Mouse (Mus musculus) lung, postnatal 14 days (tissue): ENCODE results near the gene Gm40193.
A peak's percentile ranks its signal among the peaks of the same experiment; 100 is the strongest.
"Not testable (repeated sequence)": the region's sequence is repeated elsewhere in the genome, so short reads cannot be mapped to it uniquely, and the experiment has no call there.

Experiments
- DNase-seq: peaks from one replicate; pipeline ENCODE4 v3.0.0; 2021

Gene Gm40193

GRCm38 (mm10) chr11:70539877-70540587, 7.3 kb upstream of the Gm40193 start, which contains the start of gene Pld2:
TSS of gene Pld2 (plus strand) at chr11:70540064.
- peak; percentile 93 for DNase-seq

GRCm38 (mm10) chr11:70539423-70539822, 6.7 kb upstream of the Gm40193 start:
- DNase-seq, result no peak

- not testable (repeated sequence) for DNase-seq
Measured at GRCm38 (mm10) chr11:70531065-70531464, 1.7 kb downstream of the Gm40193 start.

DNA sequence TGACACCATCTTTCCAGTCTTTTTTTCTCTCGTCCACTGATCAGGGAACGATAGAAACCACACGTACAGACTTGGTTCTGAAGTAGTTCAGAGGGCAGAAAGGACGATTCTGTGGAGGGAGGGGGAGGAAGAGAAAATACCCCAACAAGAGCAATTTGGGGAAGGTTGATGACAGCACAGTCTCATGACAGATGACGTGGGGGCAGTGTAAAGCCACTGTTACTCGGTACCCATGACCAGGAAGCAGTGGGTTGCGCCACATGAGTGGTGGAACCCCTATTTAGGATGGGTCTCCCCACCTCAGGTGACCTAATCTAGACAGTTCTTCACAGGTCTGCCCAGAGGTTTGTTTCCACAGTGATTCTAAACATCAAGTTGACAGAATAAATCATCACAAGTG, 4.1 kb downstream of the Gm40193 start:
- DNase-seq, result no peak

GRCm38 (mm10) chr11:70526211-70526610, 6.5 kb downstream of the Gm40193 start:
- no peak for DNase-seq

DNA sequence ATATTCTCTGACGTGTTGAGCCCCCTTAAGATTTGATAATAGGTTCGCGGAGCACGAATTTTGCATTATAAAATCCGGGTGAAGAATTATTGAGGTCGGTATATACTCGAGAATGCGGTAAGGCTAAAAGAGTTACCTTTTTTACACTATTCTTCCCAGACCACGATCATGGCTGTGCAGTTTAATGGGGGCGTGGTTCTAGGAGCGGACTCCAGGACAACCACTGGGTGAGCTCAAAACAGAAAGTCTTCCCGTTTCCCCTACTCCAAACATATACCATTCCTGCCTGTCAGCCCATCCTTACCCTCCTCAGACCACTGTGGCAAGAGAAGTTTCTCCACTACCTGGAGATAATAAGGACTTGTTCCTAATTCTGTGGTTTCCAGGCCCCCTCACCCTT, 7.0 kb downstream of the Gm40193 start:
- DNase-seq, result no peak

DNA sequence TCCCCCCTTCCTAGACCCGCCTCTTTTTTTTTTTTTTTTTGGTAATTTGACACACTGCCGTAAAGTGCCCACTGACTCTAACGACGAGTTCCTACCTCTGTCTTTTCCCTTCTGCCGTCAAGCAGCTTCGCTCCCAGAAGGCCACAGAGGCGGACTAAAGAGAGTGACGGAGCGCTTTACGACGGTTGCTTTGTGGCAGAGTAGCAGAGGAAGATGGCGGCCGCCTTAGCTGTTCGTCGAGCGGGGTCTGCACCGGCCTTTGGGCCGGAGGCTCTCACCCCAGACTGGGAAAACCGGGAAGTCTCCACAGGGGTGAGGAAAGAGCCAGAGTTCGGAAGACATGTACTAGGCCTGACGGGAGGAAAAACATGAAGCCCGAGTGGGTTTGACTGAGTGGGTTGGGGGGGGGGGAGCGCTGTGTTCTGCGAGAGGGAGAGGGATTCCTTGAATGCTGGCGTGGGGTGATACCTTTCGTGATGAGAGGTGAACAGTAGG, 7.5 kb downstream of the Gm40193 start, which contains the start of gene Psmb6:
Psmb6 (plus strand) TSS at position 184 of the 495 bp plus-strand sequence.
- peak; percentile 89 for DNase-seq

DNA sequence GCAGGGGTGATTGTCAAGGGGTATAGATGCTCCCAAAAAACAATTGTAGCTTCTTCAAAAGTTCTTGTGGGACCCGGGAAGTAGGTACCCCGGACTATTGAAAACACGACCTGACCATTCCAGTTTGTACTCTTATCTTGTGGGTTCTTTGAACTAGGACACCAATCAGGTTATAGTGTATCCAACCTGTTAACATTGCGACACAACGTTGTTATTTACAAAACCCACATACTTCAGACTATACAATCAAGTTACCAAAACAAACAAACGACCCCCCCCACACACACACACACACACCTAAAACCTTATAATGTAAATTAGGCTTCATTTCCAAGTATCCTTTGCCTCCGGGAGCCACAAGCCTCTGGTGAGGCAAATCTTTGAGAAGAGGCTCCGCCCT, 8.0 kb downstream of the Gm40193 start:
- DNase-seq, result no peak

GRCm38 (mm10) chr11:70523306-70523989, 9.3 kb downstream of the Gm40193 start:
- DNase-seq, result not testable (repeated sequence)

DNA sequence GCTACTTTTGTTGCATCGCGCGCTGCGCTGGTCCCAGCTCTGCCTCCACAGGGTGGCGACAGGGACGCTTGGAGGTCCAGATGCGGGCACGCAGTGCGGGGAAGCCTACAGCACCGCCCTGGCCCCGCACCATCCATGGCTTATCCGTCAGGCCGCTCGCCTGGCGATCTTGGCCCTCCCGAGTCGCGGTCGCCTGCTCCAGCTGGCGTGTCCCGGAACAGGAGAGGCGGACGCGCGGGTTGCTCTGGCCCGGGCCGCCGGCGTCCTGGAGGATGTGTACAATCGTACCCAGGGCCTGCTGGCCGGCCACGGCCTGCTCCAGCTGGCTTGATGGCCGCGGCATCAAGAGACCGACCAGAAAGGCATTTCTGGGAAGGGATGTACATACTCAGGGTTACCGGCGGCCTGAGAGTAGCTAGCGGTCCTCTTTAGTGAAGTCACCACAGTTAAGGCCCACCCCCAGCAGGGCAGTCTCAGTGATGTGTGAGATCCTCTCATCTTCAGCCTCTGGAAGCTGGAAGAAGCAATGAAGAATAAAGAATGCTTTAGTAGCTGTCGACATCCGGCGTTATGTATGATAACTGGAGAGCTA, 12.5 kb downstream of the Gm40193 start:
- peak; percentile 31 for DNase-seq

- DNase-seq, result no peak
Measured at GRCm38 (mm10) chr11:70518923-70519322, 13.8 kb downstream of the Gm40193 start, which contains the start of gene Gltpd2. TSS of gene Gltpd2 (plus strand) at chr11:70519196.

DNA sequence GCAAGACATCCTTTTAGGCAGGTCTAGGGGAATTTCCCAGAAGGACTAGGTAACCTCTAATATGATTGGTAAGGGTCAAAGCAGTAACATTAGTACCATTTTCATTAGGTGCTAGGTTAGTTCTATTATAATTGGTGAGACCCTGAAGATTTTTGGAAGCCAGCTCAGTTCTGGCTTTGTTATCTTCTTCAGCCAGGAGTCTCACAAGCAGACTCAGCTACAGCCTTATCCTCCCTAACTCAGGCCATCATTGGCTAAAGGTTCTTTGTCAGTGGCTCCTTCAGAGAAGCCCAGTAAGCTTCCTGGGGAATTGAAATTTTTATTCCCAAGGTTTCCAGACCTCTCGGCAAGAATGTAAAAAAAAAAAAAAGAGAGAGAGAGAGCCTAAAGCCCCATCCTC, 14.3 kb downstream of the Gm40193 start:
- DNase-seq, result no peak

DNA sequence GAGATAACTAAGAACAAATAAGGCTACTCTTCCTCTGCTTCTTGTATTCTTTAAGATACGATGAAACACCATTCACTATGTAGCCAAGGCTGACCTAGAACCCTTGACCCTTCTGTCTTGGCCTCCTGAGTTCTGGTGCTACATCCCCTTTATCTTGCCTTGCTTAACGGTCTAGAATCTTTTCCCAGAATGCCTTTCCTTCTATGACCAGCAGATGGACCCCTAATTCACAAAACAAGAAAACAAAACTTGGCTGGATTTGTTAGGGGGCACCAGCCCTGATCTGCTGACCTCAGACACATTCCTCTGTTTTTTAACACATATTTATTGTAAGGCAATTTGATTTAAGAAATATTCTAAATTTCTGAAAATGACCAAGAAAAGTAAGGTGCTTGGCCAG, 16.4 kb downstream of the Gm40193 start:
- DNase-seq, result peak; percentile 37

DNA sequence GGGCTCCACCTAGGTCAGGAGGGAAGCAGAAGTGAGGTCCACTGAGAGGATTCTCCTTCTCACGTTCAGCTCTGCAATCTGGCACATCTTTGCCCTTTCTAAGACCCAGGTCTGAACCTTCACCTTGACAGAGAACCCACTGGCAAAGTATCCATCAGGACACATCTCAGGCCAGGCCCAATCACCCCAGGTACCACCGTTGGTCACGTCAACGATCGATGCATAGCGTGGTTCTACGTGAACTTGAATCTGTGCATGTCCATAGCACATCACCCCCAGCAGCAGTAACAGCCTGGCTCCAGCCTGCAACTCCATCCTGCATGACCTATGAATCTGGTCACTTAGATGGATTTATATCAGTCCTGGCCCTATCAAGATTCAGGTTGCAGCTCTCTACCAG, 18.5 kb downstream of the Gm40193 start, which contains the start of gene Vmo1:
Vmo1 (minus strand) TSS at position 329 of the 400 bp plus-strand sequence.
- DNase-seq, result no peak

- no peak for DNase-seq
Measured at GRCm38 (mm10) chr11:70513520-70513919, 19.2 kb downstream of the Gm40193 start.

GRCm38 (mm10) chr11:70512709-70513342, 19.9 kb downstream of the Gm40193 start:
- no peak for DNase-seq

- no peak for DNase-seq
Measured at GRCm38 (mm10) chr11:70511825-70512224, 20.9 kb downstream of the Gm40193 start.

GRCm38 (mm10) chr11:70511242-70511641, 21.5 kb downstream of the Gm40193 start:
- DNase-seq, result no peak

DNA sequence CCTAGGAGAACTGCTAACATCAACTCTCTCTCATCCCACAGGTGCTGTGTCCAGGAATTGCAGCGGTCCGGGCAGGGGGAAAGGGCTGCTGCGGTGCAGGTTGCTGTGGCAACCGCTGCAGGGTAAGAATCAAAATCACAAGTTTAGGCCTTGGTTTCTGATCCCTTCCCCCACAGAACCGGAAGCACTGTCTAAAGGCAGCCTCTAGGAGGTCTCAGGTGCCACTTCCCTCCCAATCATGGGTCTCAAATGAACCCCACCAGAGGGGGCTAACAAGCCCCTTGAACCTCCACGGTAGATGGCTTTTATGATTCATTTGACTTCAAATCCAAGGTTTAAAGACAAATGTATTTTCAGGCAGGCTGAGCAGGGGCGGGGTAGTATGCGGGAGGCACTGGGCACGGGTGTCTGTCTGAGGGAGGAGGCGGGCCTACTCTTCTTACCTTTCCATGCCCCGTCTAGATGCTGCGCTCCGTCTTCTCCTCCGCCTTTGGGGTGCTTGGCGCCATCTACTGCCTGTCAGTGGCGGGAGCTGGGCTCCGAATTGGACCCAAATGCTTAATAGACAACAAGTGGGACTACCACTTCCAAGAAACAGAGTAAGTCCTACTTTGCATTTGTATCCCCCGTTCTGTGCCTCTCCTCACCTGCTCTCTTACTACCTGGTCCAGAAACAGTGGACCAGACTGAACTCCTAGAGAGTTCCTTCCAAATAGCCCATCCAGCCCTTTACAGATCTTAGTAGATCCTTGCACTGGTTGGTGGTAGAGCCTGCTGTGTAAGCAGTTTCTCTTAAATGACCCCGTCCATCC, 22.8 kb downstream of the Gm40193 start:
- peak; percentile 51 for DNase-seq

- DNase-seq, result no peak
Measured at GRCm38 (mm10) chr11:70506962-70507515, 25.7 kb downstream of the Gm40193 start.

- peak; percentile 86 for DNase-seq
Measured at GRCm38 (mm10) chr11:70506385-70506784, 26.4 kb downstream of the Gm40193 start.

GRCm38 (mm10) chr11:70504970-70505369, 27.8 kb downstream of the Gm40193 start, which contains the start of gene Tm4sf5:
TSS of gene Tm4sf5 (plus strand) at chr11:70505244.
- DNase-seq, result no peak
